Mouse (Mus musculus) thymus, postnatal 14 days (tissue): ENCODE data around the gene Tas2r104.

Experiments
- DNase-seq: peaks from one replicate; pipeline ENCODE4 v3.0.0; 2021

The Tas2r104 gene

DNA sequence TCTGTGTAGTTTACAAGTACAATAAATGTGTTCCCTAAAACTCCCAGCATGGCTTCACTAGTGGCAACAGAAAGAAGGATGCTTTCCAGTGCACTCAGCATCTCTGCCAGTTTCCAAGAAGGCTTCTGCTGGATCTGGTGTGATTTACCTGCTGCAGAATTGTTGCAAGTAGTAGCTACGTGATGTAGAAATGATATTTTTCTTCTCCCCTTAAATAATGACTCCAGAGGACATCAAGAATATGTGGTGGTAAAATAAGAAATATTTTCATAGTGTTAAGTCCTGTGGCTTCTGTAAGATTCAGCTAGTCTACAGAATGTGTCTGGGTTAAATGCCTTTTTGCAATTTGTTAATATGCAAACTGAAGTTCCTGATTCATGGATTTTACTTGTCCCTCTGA is at the start of gene Tas2r104:
TSS of gene Tas2r104 (minus strand) at position 101 of the 400 bp plus-strand sequence.
- DNase-seq = no peak

DNA sequence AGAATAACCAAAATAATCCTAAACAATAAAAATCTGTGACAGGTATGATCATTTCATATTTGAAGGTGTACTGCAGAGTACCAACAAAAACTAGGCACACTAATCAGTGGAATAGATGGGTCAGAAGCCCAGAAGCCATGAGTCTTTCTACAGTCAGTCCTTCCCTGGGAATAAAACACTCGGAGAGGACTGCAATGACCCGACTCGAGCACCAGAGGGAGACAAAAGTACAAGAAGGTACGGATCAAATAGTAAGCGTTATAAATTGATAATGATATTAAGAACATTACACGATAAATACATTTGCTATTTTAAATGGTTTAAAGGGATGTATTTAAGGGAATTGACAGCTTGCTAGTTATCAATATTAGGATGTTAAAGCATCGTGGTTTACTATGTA is 27.3 kb upstream of the Tas2r104 start:
- no peak for DNase-seq

DNA sequence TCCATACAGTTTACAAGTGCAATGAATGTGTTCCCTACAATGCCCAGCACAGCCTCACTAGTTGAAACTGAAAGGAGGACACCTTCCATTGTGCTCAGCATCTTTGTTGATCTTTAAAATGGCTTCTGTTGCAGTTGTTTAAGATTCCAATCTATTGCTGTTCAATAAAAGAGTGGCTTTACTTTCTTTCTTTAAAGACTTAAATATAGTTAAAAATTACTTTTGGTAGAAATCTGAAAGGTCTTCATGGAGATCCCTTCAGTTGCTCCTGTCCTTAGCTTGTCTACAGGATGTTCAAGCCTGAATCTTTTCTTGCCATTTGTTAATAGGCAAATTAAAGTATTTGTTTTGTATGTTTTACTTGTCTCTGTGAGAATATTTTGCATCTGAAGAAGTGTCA is 4.4 kb upstream of the Tas2r104 start, which contains the start of gene Tas2r114:
TSS of gene Tas2r114 (minus strand) at position 101 of the 400 bp plus-strand sequence.
- no peak for DNase-seq

DNA sequence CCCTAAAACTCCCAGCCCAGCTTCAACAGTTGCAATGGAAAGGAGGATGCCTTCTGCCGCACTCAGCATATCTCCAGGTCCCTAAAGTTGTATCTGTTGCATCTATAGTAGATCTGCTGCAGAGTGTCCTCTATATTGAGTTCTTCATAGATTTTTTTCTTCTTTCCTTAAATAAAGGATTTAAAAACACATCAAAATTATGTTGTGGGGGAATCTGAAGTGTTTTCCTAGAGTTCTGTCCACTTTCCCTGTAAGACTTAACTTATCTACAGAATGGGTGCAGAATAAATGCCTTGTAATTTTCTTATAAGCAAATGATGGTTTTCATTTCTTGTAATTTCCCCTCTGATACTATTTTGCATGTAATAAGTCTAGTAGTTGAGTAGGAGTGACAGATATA is 1.9 kb upstream of the Tas2r104 start, which contains the start of gene Tas2r105:
TSS of gene Tas2r105 (minus strand) at position 101 of the 400 bp plus-strand sequence.
- no peak for DNase-seq

DNA sequence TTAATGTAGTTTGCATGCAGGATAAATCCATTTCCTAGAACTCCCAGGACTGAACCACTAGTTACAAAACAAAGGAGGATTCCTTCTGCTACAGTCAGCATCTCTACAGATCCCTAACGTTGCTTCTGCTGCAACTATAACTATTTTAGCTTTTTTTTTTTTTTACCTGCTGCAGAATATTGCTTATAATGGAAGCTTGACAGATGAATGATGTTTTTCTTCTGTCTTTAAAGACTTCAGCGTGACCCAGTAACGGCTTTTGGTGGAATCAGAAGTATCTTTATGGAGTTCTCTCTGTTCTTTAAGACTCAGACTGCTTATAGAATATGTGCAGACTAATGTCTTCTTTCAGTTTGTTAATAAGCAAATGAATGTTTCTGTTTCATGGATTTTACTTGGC is 6.8 kb downstream of the Tas2r104 start, which contains the start of gene Tas2r106:
TSS of gene Tas2r106 (minus strand) at position 101 of the 400 bp plus-strand sequence.
- no peak for DNase-seq

DNA sequence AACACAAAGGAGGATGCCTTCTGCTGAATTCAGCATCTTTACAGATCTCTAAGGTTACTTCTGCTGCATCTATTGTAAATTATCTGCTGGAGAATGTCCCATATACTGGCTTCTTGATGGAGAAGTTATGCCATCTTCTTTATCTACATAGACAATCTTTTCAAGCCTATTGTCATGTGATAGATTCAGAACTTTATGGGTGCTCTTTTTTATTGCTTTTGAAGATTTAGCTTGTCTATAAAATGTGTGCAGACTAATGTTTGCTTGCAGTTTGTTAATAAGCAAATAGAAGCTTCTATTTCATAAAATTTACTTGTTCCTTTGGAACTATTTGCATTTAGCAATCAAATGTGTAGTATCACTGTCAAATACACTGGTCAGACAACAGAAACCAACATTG is 25.5 kb downstream of the Tas2r104 start, which contains the start of gene Tas2r107:
TSS of gene Tas2r107 (minus strand) at position 101 of the 400 bp plus-strand sequence.
- DNase-seq = no peak
